Mouse (Mus musculus) T-helper 1 cell (primary cell): ENCODE data around the gene Ndufb4.

Source experiments
- in situ Hi-C: fragments of 300-600 bp; cut with MboI, MseI; formaldehyde crosslinking; loops from one replicate; pipeline ENCODE4 v1.15.1; 2025; ENCODE audit warnings: high pct_unique_total_duplicates

Gene Ndufb4

DNA sequence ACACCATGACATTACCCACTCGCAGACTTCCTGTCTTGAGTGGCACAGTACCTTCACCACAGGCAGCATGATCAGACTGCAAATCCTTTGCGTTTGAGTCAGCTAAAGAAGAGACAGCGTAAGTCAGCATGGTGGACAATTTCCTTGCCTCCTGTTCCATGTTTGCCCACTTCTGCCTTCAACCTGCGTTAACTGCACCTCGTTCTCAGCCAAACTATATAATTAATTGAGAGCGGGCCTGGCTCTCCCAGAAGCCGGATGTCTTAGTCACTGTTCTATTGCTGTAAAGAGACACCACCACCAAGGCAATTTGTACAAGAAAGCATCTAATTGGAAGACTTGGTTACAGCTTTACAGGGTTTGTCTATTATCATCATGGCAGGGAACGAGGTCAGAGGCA, 26.6 kb upstream of the Ndufb4 start:
- in situ Hi-C loops, result loop anchor here (10.0 kb wide), 1 partner anchor 576 kb away; no protein-coding TSS in a partner anchor

DNA sequence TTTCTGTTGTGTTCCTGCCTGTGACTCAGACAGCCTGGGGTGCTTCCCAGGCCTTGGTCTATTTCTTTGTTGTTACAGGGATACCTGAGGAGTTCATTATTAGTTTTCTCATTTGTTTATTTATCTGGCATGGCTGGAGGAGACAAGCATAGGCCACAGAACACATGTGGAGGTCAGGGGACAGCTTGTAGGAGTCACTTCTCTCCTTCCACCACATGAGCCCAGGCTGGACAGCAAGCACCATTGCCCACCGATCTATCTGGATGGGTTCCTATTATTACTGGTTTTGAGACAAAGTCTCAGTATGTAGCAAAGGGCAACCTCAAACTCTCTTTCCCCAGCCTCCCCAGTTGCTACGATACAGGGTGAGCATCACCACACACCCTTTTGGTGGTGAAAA, 26.0 kb upstream of the Ndufb4 start:
- in situ Hi-C loops, result loop anchor here (10.0 kb wide), 1 partner anchor 575 kb away; no protein-coding TSS in a partner anchor

DNA sequence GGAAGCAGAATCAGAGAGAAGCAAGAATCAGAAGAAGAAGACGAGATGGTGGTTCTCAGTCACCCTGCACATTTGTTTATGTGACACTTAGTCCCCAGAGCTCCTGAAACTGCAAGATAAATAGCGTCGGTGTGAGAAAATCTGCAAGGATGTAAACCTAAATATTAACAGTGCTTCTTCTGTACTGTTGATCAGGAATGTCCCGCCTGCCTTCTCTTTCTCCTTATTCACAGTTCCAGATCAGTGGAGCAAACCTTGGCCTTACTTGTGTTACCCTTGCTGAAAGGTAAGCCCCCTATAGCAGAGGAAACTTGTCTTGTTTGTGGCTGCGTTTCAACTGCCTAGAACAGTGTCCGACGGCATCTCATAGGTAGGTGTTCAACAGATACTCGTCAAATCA, 23.3 kb upstream of the Ndufb4 start:
- in situ Hi-C loops, result no loop called here

DNA sequence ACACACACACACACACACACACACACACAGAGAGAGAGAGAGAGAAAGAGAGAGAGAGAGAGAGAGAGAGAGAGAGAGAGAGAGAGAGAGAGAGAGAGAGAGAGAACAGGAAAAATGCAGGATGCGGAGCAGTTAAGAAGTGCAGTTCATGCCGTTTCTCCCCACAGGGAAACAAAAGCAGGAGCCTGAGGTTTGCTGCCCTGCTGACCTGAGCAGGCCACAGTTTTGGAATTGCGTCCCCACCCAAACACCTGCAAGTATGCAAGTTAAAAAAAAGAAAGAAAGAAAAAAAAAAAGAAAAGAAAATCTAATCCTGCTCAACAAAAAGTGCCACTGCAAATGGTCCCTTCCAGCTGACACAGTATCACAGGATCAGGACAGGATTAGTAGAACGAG, 22.4 kb upstream of the Ndufb4 start:
- in situ Hi-C loops, result no loop called here

DNA sequence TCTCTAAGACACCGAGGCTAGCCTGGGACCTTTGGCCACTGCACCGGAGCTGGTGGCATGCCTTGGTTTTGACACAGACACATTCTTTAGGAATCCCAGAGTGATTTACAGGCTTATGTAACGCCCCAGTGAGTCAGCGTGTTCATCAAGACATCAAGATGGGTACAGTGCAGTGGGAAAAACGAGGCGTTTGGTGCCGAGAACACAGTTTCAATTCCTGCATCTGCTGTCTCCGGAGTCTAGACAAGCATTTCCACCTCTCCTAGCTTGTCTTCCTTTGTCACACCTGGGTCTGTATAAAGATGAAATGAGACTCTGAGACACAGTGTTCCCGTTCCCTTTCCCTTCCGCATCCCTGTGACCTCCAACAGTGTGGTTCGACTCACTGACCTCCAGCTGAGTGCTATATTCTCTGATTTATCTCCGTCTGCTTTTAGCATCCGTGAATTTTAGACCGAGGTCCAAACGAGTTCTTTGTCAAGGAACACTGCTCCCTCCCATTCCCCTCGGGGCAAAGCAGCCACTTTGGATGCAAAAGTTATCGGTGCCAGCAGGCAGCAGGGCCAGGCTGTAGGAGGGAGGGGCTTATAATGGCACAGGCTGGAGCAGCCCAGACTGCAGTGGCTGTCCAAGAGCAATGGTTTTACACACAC, 21.9 kb upstream of the Ndufb4 start:
- in situ Hi-C loops, result no loop called here

DNA sequence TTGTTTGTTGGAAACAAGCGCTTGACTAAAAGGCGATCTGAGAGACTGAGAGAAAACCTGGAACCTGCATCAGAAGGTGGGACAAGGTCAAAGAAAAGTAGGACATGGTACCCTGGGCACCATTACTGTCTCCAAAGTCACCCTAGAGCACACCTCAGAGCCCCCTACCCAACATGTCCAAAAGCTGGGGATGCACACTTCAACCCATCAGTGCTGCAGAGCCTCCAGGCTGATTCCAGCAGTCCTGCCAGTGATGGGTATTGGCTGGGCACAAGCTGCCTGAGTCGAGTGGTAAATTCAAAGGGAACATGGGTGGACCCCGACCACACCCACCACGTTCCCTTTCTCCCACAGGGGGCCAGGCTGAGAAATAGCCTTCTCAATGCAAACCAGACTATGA, 21.1 kb upstream of the Ndufb4 start:
- in situ Hi-C loops, result no loop called here

DNA sequence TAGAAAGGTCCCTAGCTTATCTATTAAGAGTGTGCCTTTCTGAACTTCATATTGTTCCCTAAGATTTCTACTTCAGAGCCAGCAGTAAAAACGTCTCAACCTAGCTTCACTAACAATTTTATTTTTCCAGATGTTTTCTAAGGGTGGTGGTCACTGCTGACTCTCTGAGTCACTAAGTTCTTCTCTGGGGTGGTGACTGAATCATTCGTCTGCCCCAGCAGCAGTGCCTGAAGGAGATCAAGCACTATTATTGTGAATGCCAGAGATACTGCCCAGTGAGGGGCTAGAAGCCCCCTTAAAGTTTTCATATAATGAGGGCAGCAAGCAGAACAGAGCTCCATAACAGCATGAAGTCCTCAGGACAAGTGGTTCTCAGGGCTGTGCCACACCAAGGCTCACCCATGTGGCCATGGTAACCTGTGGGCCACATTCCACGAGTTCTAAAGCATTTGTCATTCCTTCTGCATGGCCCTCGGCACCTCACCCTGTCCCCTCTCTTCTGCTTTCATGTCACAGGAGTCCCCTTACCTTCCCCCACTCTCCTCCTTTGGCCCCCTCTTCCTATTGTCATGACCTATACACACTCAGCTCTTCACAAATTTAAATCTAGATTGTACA, 16.5 kb upstream of the Ndufb4 start:
- in situ Hi-C loops, result no loop called here

DNA sequence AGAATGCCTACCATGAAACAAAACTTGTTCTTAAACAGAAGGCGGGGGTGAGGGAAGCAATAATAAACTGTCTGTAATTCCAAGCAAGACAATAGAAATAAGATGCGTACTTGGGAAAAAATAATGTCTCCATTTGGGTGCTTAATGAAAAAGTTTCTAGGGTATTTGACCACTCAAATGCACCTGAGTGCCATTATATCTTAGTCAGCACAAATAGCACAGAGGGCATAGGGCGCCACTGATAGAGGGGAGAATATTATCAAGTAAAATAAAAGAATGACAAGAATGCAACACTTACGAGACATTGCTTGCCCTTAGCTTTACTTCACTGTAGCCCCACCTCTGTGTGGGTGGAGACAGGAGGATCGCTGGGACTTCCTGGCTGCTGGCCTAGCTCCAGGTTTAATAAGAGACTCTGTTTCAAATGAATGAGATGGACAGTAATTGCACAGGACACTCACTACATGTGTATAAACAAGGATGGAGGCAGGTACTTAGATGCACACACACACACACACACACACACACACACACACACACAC, 11.2 kb upstream of the Ndufb4 start:
- in situ Hi-C loops, result loop anchor here (10.0 kb wide), 1 partner anchor 531 kb away; no protein-coding TSS in a partner anchor

DNA sequence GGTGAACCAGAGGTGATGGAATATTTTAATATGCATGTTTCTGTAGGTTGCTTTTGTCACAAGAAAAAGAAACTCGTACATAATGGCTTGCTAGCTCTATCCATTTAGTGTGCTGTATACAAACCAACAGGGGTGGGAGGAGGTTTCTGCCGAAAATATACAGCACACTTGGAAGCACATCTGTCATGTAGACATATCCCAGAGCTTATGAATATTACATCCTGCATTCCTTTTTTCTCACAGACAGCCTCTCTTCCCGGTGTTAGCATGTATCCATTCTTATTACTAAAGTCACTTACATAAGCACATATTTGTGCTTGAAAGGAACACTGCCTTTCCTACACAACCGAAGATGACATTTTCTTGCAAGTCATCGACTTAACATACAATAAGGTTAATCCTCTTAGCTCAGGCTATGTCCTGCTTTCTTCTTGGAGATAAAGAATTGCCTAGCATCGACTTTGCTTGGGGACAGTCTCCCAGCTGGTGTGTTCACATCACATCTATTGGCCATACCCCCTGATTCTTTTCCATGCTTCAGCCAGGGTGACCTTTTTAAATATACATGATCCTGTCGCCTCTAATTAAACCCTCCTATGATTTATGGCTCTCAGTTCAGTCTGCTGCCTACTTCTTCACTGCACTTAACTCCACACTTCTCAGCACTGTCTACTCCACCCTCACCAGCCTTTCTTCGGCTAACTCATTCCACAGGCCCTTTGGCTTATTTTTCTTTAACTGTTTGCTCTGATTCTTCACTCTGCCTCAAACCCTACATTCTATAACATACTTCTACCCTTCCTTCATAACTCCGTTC, 9.6 kb upstream of the Ndufb4 start:
- in situ Hi-C loops, result loop anchor here (10.0 kb wide), 1 partner anchor 529 kb away; no protein-coding TSS in a partner anchor

DNA sequence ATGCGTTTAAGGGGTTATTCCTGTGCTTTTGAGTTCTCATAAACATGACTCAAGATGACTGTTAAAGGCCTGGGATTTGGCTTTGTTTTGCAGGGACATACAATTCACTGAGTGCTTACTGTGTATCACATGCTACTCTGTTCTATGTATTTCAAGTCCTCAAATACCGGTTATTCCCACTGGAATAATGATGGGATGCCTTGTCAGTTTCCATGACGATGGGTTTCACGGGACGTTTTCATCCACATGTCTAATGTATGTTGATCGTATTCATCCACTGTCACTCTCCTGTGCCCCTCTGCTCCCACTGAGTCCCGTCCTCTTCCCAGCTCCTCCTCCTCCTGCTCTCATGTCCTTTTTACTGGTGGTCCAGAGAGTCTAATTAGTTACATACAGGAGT, 2.5 kb upstream of the Ndufb4 start:
- in situ Hi-C loops, result no loop called here

DNA sequence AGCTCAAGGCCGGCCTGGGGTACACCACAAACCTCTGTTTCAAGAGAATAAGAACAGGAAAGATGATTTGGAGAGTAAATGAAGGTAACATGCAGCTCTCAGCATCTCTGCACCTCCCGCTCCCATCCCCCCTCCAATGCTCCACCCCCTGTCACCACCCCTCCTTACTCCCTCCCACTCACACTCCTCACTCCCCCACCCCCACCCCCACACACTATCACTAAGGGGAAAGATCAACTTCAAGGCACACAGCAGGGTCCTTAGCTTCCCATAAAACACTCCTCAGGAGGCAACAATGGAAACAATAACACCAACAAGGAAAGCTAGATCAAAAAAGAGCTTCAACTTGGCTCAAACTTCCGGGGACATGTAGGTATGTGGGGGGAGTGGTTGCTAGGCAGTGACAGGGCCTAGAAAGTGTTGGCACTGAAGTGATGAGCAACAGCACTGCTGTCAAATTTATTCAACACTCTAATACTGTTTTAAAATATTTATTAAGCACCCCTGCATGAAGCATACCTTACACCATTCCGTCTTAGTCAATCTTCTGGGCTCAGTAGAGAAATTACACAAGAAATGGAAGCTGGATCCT, 1.6 kb upstream of the Ndufb4 start:
- in situ Hi-C loops, result no loop called here

DNA sequence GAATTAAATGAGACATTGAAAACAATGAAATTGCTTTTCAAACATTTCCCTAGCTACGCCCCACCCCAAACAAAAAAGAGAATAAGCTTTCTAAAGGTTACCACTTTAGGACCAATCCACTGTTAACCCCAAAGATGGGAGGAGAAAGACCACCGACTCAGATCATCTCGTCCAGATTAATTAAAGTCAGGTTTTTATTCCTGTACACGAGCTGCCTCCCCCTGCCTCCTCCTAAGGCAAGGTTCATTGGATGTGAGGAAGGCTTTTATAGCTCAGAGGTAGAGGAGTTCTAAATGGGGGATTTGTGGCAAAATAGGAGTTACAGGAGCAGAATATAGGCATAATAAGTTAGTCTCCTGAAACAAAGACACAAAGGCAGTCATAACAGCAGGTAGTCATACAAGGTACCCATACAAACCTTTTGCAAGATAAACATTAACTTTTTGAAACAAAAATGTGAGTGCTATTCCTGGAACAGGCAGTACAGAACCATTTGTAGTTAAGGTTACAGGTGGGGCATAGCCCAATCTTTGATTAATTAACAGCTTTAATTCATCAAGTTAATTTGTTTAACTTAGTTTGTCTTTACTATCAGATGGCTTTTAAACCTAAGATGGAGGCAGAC, 690 bp upstream of the Ndufb4 start:
- in situ Hi-C loops, result loop anchor here (5.0 kb wide), 1 partner anchor 108 kb away; no protein-coding TSS in a partner anchor

DNA sequence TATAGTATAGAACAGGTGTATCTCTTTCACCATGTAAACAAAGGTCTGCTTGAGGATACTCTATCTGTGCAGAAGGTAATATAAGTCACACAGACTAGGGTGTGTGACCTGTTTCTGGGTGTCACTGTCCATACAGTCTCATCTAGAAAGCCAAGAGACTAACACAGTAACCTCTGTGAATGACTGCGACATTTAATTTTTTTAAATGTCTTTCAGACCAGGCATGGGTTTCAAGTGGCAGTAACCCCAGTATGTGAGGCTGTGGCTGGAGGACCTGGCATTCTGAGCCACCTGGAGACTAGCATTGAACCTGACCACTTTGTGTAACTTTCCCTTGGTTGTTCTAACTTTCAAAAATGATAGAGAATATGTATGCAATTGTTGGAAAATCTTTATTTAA, 1.2 kb downstream of the Ndufb4 start:
- in situ Hi-C loops, result loop anchor here (5.0 kb wide), 1 partner anchor 106 kb away; no protein-coding TSS in a partner anchor

DNA sequence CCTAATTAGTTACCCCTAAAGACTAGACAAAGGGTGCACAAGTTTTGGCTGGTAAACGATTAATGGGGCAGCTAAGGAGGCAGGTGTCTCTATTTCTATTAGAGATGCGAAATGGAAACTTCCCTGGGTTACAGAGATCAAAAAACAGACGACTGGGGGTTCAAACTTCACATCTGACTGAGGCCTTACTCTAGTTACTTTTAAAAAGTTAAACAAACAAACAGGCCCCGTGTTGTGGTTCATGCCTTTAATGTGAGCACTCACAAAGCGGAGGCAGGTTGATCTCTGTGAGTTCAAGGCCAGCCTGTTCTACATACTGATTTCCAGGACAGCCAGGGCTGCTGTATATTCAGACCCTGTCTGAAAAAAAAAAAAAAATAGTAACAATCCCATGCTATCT, 1.6 kb downstream of the Ndufb4 start:
- in situ Hi-C loops, result loop anchor here (5.0 kb wide), 1 partner anchor 105 kb away; no protein-coding TSS in a partner anchor

DNA sequence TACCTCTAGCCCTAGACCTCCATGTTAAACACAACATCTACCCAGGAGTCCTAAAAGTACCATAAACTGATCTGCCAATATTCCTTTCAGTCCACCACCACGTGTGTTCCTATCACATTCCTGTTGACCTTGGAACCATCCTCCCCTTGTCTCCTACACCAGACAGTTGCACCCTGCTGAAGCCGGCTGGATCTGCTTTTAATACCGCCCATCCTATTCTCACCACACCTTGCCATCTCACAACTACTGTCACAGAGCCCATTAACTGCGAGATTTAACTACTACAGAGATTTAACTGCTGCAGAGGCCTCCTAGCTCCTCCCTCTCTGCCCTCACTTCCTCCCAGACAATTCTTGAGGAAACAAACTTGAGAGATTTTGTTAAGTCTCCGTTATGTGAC, 2.8 kb downstream of the Ndufb4 start:
- in situ Hi-C loops, result loop anchor here (5.0 kb wide), 1 partner anchor 104 kb away; no protein-coding TSS in a partner anchor

DNA sequence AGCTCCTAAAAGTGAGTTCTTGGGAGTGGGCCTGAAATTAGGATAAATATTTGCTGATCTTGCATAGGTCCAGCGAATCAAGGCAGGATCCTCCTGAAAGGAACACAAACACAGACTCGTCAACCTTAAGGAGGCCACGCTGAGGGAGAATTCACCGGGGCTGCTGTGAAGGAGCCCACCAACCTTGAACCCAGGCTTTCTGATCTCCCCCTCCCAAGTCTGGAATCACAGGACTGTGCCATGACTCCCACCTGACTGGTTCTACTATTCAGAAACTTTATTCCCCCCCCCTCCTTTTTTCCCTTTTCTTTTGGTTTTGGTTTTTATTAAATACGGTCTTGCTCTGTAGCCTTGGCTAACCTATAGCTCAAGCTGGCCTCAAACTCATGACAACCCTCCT, 5.2 kb downstream of the Ndufb4 start:
- in situ Hi-C loops, result no loop called here

DNA sequence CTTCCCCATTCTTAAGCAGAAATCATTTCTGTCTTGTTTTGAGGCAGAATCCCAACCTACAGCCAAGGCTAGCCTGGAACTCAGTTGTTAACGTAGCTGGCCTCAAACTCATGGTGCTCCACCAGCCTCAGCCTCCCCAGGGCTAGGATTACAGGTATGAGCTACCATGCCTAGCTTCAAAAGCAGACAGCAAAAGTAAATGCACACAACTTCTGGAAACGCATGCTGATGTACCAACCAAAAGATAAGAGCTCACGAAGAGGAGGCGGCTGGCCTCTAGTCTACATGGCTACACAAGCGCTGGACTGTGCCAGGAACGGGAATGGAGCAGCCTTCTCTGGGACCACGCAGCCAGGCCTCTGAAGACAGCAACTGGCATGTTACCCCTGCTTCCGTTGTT, 6.3 kb downstream of the Ndufb4 start:
- in situ Hi-C loops, result no loop called here

DNA sequence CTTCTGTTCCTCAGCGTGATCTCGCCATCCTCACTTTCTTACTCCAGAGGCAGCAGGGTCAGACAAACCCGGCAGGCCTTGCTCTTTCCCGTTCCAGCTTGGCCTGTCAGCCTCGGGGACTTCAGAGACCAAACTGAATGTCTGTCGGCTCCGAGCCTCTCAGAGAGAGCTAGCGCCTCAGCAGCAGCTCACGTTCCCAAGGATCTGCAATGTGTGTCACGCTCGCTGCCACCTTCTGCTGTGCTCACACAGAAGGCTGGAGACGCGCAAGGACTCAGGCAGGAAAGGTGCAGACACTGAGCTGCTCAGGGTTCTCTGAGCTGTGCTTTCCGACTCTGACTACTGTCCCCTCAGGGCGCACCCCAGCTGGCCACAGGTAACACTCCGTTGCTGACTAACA, 7.2 kb downstream of the Ndufb4 start:
- in situ Hi-C loops, result no loop called here

DNA sequence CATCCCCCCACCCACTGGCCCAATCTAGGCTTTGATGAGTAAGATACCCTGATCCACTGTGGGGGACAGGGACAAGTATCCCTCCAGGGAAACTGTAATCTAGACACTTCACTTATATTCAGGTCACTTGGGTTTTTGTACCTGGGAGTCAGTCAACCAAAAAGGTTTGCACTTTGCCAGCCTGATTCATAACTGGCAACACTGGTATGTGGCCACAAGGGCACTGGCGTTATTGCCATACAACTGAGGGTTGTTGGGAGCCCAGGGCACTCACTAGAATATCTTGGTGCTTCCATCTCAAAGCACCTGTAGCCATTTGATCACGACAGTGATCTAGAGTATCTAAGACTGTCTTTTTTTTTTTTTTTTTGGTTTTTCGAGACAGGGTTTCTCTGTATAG, 8.5 kb downstream of the Ndufb4 start:
- in situ Hi-C loops, result no loop called here

DNA sequence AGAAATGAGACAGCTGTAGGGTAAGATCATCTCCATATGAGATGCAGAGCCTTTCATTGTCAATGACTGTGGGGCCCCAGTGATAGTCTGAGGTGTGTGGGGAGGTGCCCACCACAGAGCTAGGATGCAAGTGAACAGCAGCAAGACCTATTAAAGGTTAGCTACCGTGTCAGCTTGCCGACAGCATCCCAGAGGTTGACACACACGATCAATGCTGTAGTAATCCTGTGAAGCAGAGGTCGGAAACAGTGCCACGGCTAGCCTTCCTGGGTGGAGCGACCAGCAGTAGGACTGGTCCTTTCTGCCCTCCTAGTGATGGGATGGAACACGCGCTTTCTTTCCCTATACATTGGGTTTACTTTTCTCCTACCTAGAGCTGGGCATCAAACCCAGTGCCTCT, 9.0 kb downstream of the Ndufb4 start:
- in situ Hi-C loops, result no loop called here

DNA sequence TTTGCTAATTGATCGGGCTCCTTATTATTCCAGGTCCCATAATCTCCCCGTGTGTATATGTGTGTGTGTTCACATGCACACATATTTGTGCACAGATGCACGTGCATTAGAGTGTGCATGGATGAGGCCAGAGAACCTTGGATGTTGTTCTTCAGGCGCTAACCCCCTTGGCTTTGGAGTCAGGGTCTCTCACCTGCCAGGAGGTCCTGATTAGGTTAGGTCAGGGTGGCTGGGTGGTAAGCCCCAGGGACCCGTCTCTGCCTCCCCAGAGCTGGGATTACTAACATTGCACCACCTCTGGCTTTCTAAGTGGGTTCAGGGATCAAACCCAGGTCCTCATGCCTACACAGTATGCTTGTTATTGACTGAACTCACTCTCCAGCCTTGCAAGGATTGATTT, 9.8 kb downstream of the Ndufb4 start:
- in situ Hi-C loops, result no loop called here
